In genomic region chr2:170470591-170470990, GRCm38 (mm10) we compare ENCODE assay signal across 29 mouse cellular contexts. TPM values are rescaled to one million over a fixed set of nuclear protein-coding genes. Genes with fewer than 3 reads are reported as not detected.
A peak's percentile ranks its signal among the peaks of the same experiment; 100 is the strongest.
DNase-seq lines count a peak whose midpoint lies in the region; ATAC-seq and TF ChIP-seq lines count a peak whose summit lies in the region.
"Had no signal": no experiment of that assay in that cellular context is flagged by ENCODE, and none has a peak within 500 bp of the region (broad histone marks: within the 10 kb centered on the region; RNA-seq: fewer than 3 reads in every experiment).

No protein-coding gene starts in this region.

- no peaks in the 10 kb centered on the region; the same call in 1 of the 2 replicates for H3K27me3 ChIP-seq in midbrain, embryonic 14.5 days (ENCODE audit: control insufficient read depth, insufficient read depth, low read length)
- no peaks in the 10 kb centered on the region for H3K27me3 ChIP-seq in midbrain, embryonic 15.5 days (replicated peaks)
- no peaks in the 10 kb centered on the region for H3K27me3 ChIP-seq in testis, adult 2 months (ENCODE audit: control insufficient read depth, insufficient read depth, low read length)
- H3K27me3 ChIP-seq in myocyte (ENCODE audit: control insufficient read depth, insufficient read depth, insufficient read length): no peaks in the 10 kb centered on the region
- H3K27me3 ChIP-seq: forebrain, embryonic 15.5 days had no signal

- no peak overlapping the region for H3K9ac ChIP-seq in midbrain, embryonic 14.5 days (replicated peaks; ENCODE audit: low read length)
- no peak overlapping the region for H3K9ac ChIP-seq in midbrain, embryonic 15.5 days
- H3K9ac ChIP-seq: embryonic facial prominence, embryonic 12.5 days; embryonic facial prominence, embryonic 15.5 days; forebrain, embryonic 12.5 days; forebrain, embryonic 15.5 days; heart, embryonic 12.5 days; heart, embryonic 15.5 days; hindbrain, embryonic 14.5 days had no signal

- TF ChIP-seq POLR2A in testis, adult 2 months (IDR thresholded peaks at IDR 0.05; ENCODE audit: control insufficient read depth, low read depth, low read length): peak; percentile 26; the same call in 1 of the 2 replicates
- no peak for TF ChIP-seq POLR2A in myocyte (IDR thresholded peaks at IDR 0.05; ENCODE audit: insufficient read length, low read depth)

- no peak overlapping the region for H3K27ac ChIP-seq in midbrain, embryonic 14.5 days (replicated peaks; ENCODE audit: low read depth, low read length)
- no peak overlapping the region for H3K27ac ChIP-seq in midbrain, embryonic 15.5 days
- no peak overlapping the region for H3K27ac ChIP-seq in testis, adult 2 months (ENCODE audit: control insufficient read depth, insufficient read depth, low read depth, low read length)
- H3K27ac ChIP-seq: embryonic facial prominence, embryonic 12.5 days; embryonic facial prominence, embryonic 15.5 days; forebrain, embryonic 12.5 days; forebrain, embryonic 15.5 days; heart, embryonic 15.5 days; hindbrain, embryonic 14.5 days had no signal

- H3K9me3 ChIP-seq in midbrain, embryonic 14.5 days (ENCODE audit: control insufficient read depth, low read length): no peaks in the 10 kb centered on the region
- no peaks in the 10 kb centered on the region for H3K9me3 ChIP-seq in midbrain, embryonic 15.5 days
- H3K9me3 ChIP-seq: embryonic facial prominence, embryonic 15.5 days; forebrain, embryonic 15.5 days had no signal

- no peak for TF ChIP-seq CTCF in testis, adult 2 months (IDR thresholded peaks at IDR 0.05; ENCODE audit: control insufficient read depth, insufficient read depth, insufficient replicate concordance, low read depth, low read length)

- 0 out of 2 replicates have a peak, but pooled peaks cover 5% of the 10 kb centered on the region for H3K4me1 ChIP-seq in midbrain, embryonic 14.5 days (ENCODE audit: control insufficient read depth, insufficient read depth, low read length)
- peaks cover 8% of the 10 kb centered on the region; the same call in 1 of the 2 replicates for H3K4me1 ChIP-seq in midbrain, embryonic 15.5 days
- H3K4me1 ChIP-seq in testis, adult 2 months (ENCODE audit: control insufficient read depth, insufficient read depth, low read length): peaks cover 3% of the 10 kb centered on the region; the same call in 1 of the 2 replicates
- H3K4me1 ChIP-seq: embryonic facial prominence, embryonic 15.5 days; heart, embryonic 15.5 days had no signal

- H3K4me3 ChIP-seq in midbrain, embryonic 14.5 days (replicated peaks; ENCODE audit: low read depth, low read length): no peak overlapping the region
- H3K4me3 ChIP-seq in midbrain, embryonic 15.5 days: no peak overlapping the region
- peak overlapping the region; percentile 77 for H3K4me3 ChIP-seq in testis, adult 2 months (ENCODE audit: control insufficient read depth, low read depth, low read length)
- no peak overlapping the region for H3K4me3 ChIP-seq in myocyte
- H3K4me3 ChIP-seq: embryonic facial prominence, embryonic 12.5 days; embryonic facial prominence, embryonic 15.5 days; forebrain, embryonic 12.5 days; forebrain, embryonic 15.5 days; heart, embryonic 12.5 days; heart, embryonic 15.5 days had no signal

- no peak overlapping the region for H3ac ChIP-seq in myocyte (ENCODE audit: control insufficient read depth, insufficient read length)

- no peak for ATAC-seq in midbrain, embryonic 14.5 days (ENCODE audit: low FRiP score, low TSS enrichment)
- no peak for ATAC-seq in midbrain, embryonic 15.5 days (replicated peaks)
- ATAC-seq in erythroid progenitor cell, adult 5-6 weeks (replicated peaks; ENCODE audit: low FRiP score, poor library complexity, severe bottlenecking): no peak
- ATAC-seq: activated CD4-positive, CD25-positive, alpha-beta regulatory T cell, adult 4 months; forebrain, embryonic 15.5 days had no signal

- peak; percentile 71 for DNase-seq in heart, adult 11 months
- no peak for DNase-seq in heart, adult 9 months (ENCODE audit: low spot score in 2 of 2)
- DNase-seq in midbrain, embryonic 14.5 days: peak; percentile 37
- DNase-seq in testis, postnatal 14 days (ENCODE audit: low spot score): no peak
- DNase-seq: adrenal gland, adult 8-10 months; adrenal gland, postnatal 25 days; cerebellum, adult 18-20 months; cerebellum, adult 9-10 months; cerebellum, postnatal 14 days; gastrocnemius, postnatal 36 days; heart, postnatal 10 days; heart, postnatal 36 days had no signal

- no peaks in the 10 kb centered on the region for H3K79me2 ChIP-seq in myocyte (ENCODE audit: control insufficient read depth, insufficient read depth)

- H3K4me2 ChIP-seq in midbrain, embryonic 14.5 days (ENCODE audit: low read length): no peak overlapping the region
- H3K4me2 ChIP-seq in midbrain, embryonic 15.5 days: no peak overlapping the region
- peak overlapping the region; percentile 51 for H3K4me2 ChIP-seq in myocyte (ENCODE audit: low read depth)
- H3K4me2 ChIP-seq: embryonic facial prominence, embryonic 12.5 days; embryonic facial prominence, embryonic 15.5 days; forebrain, embryonic 15.5 days; heart, embryonic 12.5 days; heart, embryonic 15.5 days; hindbrain, embryonic 14.5 days had no signal

- 82% methylated on average over 5 of the region's 5 CpGs for WGBS in midbrain, embryonic 14.5 days
- 79% methylated on average over 5 of the region's 5 CpGs for WGBS in midbrain, embryonic 15.5 days

- H3K36me3 ChIP-seq in midbrain, embryonic 14.5 days (ENCODE audit: control insufficient read depth, insufficient read depth, low read length): no peaks in the 10 kb centered on the region
- H3K36me3 ChIP-seq in midbrain, embryonic 15.5 days (replicated peaks): no peaks in the 10 kb centered on the region
- H3K36me3 ChIP-seq in testis, adult 2 months (ENCODE audit: control insufficient read depth, insufficient read depth, low read length): no peaks in the 10 kb centered on the region
- no peaks in the 10 kb centered on the region for H3K36me3 ChIP-seq in myocyte (ENCODE audit: control insufficient read depth, insufficient read depth)
- H3K36me3 ChIP-seq: embryonic facial prominence, embryonic 12.5 days; embryonic facial prominence, embryonic 15.5 days; forebrain, embryonic 12.5 days; forebrain, embryonic 15.5 days; heart, embryonic 12.5 days; heart, embryonic 15.5 days had no signal

TF ChIP-seq in myocyte, 11 proteins besides CTCF, POLR2A, EP300 and RAD21:
- TF ChIP-seq TCF3 (IDR thresholded peaks at IDR 0.05; ENCODE audit: insufficient read length, low read depth) (no peak), SRF (IDR thresholded peaks at IDR 0.05; ENCODE audit: control insufficient read depth, insufficient read length, low read depth) (no peak), MAX (IDR thresholded peaks at IDR 0.05; ENCODE audit: low read depth) (no peak), E2F4 (IDR thresholded peaks at IDR 0.05; ENCODE audit: insufficient read depth) (no peak), REST (IDR thresholded peaks at IDR 0.05; ENCODE audit: insufficient read depth, insufficient read length) (no peak), USF1 (IDR thresholded peaks at IDR 0.05; ENCODE audit: low read depth) (no peak), MYOG (IDR thresholded peaks at IDR 0.05; ENCODE audit: control insufficient read depth in 1 of 3, insufficient read depth in 1 of 3, insufficient read length in 2 of 3, low read depth in 2 of 3) (no peak), POLR2AphosphoS2 (IDR thresholded peaks at IDR 0.05; ENCODE audit: insufficient read length, low read depth) (no peak), MYOD1 (IDR thresholded peaks at IDR 0.05; ENCODE audit: control insufficient read depth in 1 of 3, insufficient read length in 2 of 3, low read depth in 2 of 3) (no peak), TCF12 (IDR thresholded peaks at IDR 0.05; ENCODE audit: insufficient read depth, poor library complexity, severe bottlenecking) (no peak), CEBPB (IDR thresholded peaks at IDR 0.05; ENCODE audit: insufficient read depth, poor library complexity, severe bottlenecking) (no peak)

RNA-seq across cellular contexts. Expression of gene Pfdn4, which starts 25.6 kb away (rescaled TPM):
- polyA plus RNA-seq in midbrain, embryonic 14.5 days (2014; fragmentation: Nextera tagmentation; extraction: Ambion mirVana): 142 and 163 TPM in 2 replicates
- 103 and 110 TPM in 2 replicates for polyA plus RNA-seq in midbrain, embryonic 15.5 days (2015; fragmentation: Nextera tagmentation; extraction: Ambion mirVana)
- 7.7 and 10.8 TPM in 2 replicates for polyA plus RNA-seq in testis, adult 2 months (2012; rRNA removed)
- 34.0 TPM for polyA plus RNA-seq in myocyte (2012; fragmentation: generic; extraction: Trizol)
- total RNA-seq in erythroid progenitor cell, adult 5-6 weeks (2015; ENCODE audit: low replicate concordance): 11.5 and 18.9 TPM in 2 replicates
- total RNA-seq in erythroid progenitor cell, adult 5-6 weeks (2017; ENCODE audit: low replicate concordance): 19.9 and 25.6 TPM in 2 replicates

RNA-seq across cellular contexts. Expression of gene Cyp24a1, which starts 26.4 kb away (rescaled TPM):
- 0.09 and 0.22 TPM in 2 replicates for polyA plus RNA-seq in midbrain, embryonic 14.5 days (2014; fragmentation: Nextera tagmentation; extraction: Ambion mirVana)
- 0.09 and 0.14 TPM in 2 replicates for polyA plus RNA-seq in midbrain, embryonic 15.5 days (2015; fragmentation: Nextera tagmentation; extraction: Ambion mirVana)
- polyA plus RNA-seq in testis, adult 2 months (2012; rRNA removed): 0.34 and 0.48 TPM in 2 replicates
- polyA plus RNA-seq in myocyte (2012; fragmentation: generic; extraction: Trizol): 0.01 TPM
- total RNA-seq in erythroid progenitor cell, adult 5-6 weeks (2015; ENCODE audit: low replicate concordance): not detected in 2 replicates
- total RNA-seq in erythroid progenitor cell, adult 5-6 weeks (2017; ENCODE audit: low replicate concordance): not detected in 2 replicates
- total RNA-seq: adrenal gland, adult 8-10 months; adrenal gland, postnatal 25 days; gastrocnemius, adult 8-10 months; gastrocnemius, postnatal 36 days; granulocyte monocyte progenitor cell, adult 5-6 weeks; heart, adult 8-10 months; heart, postnatal 10 days; heart, postnatal 36 days; MEL had no signal
- polyA plus RNA-seq: embryonic facial prominence, embryonic 12.5 days; forebrain, embryonic 12.5 days; heart, embryonic 12.5 days; heart, embryonic 15.5 days; intestine, embryonic 14.5 days had no signal

RNA-seq across cellular contexts. Expression of gene Bcas1, which starts 42.9 kb away (rescaled TPM):
- polyA plus RNA-seq in midbrain, embryonic 14.5 days (2014; fragmentation: Nextera tagmentation; extraction: Ambion mirVana): 7.2 and 13.0 TPM in 2 replicates
- polyA plus RNA-seq in midbrain, embryonic 15.5 days (2015; fragmentation: Nextera tagmentation; extraction: Ambion mirVana): 9.4 and 9.6 TPM in 2 replicates
- 19.4 and 21.8 TPM in 2 replicates for polyA plus RNA-seq in testis, adult 2 months (2012; rRNA removed)
- 0.02 TPM for polyA plus RNA-seq in myocyte (2012; fragmentation: generic; extraction: Trizol)
- total RNA-seq in erythroid progenitor cell, adult 5-6 weeks (2015; ENCODE audit: low replicate concordance): not detected in 2 replicates
- 1.7 TPM in 1 of 2 replicates, not detected in the other for total RNA-seq in erythroid progenitor cell, adult 5-6 weeks (2017; ENCODE audit: low replicate concordance)
- total RNA-seq: heart, postnatal 36 days had no signal

Comparison
In these comparisons a context has a peak if more than half of its experiments do, and no peak if none do; other contexts are left out.
1. DNase-seq: peak in heart, adult 11 months (single experiment) and midbrain, embryonic 14.5 days (single experiment); none in heart, adult 9 months (0 of 2) and testis, postnatal 14 days (single experiment).